Mouse (Mus musculus) embryonic fibroblast, embryonic 13.5 days (primary cell): ENCODE results near the gene Gm10188. TPM values are rescaled to one million over a fixed set of nuclear protein-coding genes. Genes with fewer than 3 reads are reported as not detected.
A peak's percentile ranks its signal among the peaks of the same experiment; 100 is the strongest.

Source experiments
- H3K27ac ChIP-seq: 2 replicates; pipeline ENCODE4 v1.5.1; 2012; ENCODE audit warnings: low read length, control low read depth, inconsistent platforms; ENCODE audit not compliant: insufficient read depth
- H3K4me1 ChIP-seq: 2 replicates; pipeline ENCODE4 v1.6.1; 2011; ENCODE audit warnings: low read length; ENCODE audit not compliant: control insufficient read depth, insufficient read depth
- H3K4me3 ChIP-seq: 2 replicates; pipeline ENCODE4 v1.5.1; 2011; ENCODE audit warnings: mild to moderate bottlenecking, control low read depth, low read length; ENCODE audit not compliant: insufficient read depth
- CTCF ChIP-seq: IDR thresholded peaks from 2 replicates; pipeline ENCODE4 v1.5.1; 2011; ENCODE audit warnings: mild to moderate bottlenecking, control low read depth, low read length, moderate library complexity, borderline replicate concordance; ENCODE audit not compliant: insufficient read depth
- POLR2A ChIP-seq: IDR thresholded peaks from 2 replicates; pipeline ENCODE4 v1.6.1; 2011; ENCODE audit warnings: low read depth, mild to moderate bottlenecking, control low read depth, low read length, moderate library complexity
- polyA plus RNA-seq: library from polyadenylated mRNA; stranded (reverse); fragments of >200 nt; gene quantifications from 2 replicates; pipeline ENCODE4 v1.2.4, GENCODE M21; 2011; ENCODE audit warnings: low read depth; ENCODE audit not compliant: missing spikeins, insufficient read length

Gm10188 gene
- polyA plus RNA-seq, 1 experiment, result not detected

DNA sequence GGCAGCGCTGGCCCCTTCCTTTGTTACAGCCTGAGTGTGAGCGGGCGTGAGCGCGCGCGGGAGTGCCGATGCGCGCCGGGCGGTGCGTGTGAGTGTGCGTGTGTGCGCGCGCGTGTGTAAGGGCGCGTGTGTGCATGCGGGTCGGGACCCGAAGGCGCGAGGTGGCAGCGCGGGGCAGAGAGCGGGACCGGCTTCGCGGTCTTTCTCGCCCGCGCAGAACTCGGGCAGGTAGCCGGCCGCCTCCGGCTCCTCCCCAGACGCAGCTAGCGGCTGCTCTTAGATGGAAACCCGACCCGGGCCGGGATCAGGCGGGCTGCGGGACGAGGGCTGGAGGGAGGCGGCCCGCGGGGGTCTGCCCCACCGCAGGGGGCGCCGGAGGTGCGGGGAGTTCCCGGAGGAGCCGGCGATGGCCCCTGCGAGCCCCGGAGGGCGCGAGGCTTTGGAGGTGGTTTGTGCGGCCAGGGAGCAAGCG is 38.9 kb downstream of the Gm10188 start:
- Histone ChIP-seq H3K4me1 (no peaks in the 10 kb centered on the region), H3K27ac (no peak overlapping the region), H3K4me3 (peak overlapping the region; percentile 31)
- no peak for TF ChIP-seq POLR2A
- TF ChIP-seq CTCF, result no peak

GRCm38 (mm10) chr1:132190040-132190513 is 39.5 kb downstream of the Gm10188 start:
- TF ChIP-seq CTCF (no peak), POLR2A (no peak)
- Histone ChIP-seq H3K4me1 (no peaks in the 10 kb centered on the region), H3K27ac (no peak overlapping the region), H3K4me3 (peak overlapping the region; percentile 33; the same call in 1 of the 2 replicates)

DNA sequence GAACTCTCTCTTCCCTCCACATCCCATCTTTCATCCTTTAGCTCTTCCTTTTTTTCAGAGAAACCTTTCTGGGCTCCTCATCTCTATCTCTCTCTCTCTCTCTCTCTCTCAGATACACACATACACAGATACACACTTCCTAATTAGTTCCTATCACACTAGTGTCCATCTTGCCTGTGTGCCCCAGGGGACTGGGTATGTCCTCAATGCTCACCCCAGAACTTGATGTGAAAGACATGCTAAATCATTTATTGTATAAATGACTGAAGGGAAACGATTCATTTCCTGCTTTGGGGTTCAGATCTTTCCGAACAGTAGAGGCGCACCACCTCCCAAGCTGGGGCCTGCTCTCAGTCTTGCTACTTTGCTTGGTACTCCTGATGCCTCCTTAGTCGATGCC is 40.3 kb downstream of the Gm10188 start:
- H3K4me3 ChIP-seq, result no peak overlapping the region
- no peaks in the 10 kb centered on the region for H3K4me1 ChIP-seq
- TF ChIP-seq CTCF (no peak), POLR2A (no peak)
- H3K27ac ChIP-seq, result no peak overlapping the region

DNA sequence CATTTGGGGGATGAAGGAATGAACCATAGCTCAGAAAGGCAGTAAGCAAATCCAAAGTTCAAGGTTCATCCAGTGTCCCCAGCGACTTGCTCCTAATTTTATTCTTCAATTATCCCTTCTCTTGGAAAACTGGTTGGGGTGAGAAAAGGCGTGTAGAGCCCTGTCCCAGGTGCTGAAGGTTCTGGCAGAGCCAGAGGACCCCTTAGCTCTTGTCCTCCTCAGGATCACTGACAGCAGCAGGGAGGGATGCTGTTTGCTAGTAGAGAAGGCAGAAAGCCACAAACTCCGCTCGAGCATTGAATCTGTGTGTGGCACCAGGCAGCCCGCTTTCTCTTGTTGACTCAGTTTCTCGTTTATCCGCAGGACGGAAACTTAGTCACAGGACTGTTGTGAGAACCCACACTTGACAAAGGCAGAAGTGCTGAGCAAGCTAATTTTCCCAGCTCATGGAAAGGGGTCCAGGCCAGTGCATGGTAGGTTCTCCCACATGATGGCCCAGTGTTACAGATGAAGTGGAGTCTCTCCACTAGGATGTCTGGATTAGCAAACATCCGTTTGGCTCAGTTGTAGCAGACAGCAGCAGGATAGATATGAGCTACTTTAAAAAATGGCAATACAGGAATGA is 41.0 kb downstream of the Gm10188 start:
- H3K27ac ChIP-seq, result no peak overlapping the region
- TF ChIP-seq CTCF, result no peak
- TF ChIP-seq POLR2A, result no peak
- H3K4me3 ChIP-seq, result no peak overlapping the region
- H3K4me1 ChIP-seq, result no peaks in the 10 kb centered on the region

GRCm38 (mm10) chr1:132186303-132186702 is 43.3 kb downstream of the Gm10188 start:
- TF ChIP-seq POLR2A, result no peak
- TF ChIP-seq CTCF, result no peak
- H3K4me3 ChIP-seq, result no peak overlapping the region
- H3K4me1 ChIP-seq, result no peaks in the 10 kb centered on the region
- no peak overlapping the region for H3K27ac ChIP-seq

Other genes with a start within 250 kb of the Gm10188 start
- 90.0 and 109 TPM in 2 replicates for gene Elk4, start 222.2 kb downstream of the Gm10188 start, polyA plus RNA-seq
- gene Mfsd4a, start 161.7 kb downstream of the Gm10188 start, polyA plus RNA-seq, result 0.25 and 0.67 TPM in 2 replicates
- 14.0 and 28.8 TPM in 2 replicates for gene Cdk18, start 90.1 kb downstream of the Gm10188 start, polyA plus RNA-seq
- not detected in 2 replicates for gene Lemd1, start 38.3 kb downstream of the Gm10188 start, polyA plus RNA-seq
- not detected in 2 replicates for gene AC124108.1, start 38.3 kb downstream of the Gm10188 start, polyA plus RNA-seq
- gene Klhdc8a, start 68.9 kb upstream of the Gm10188 start, polyA plus RNA-seq, result 10.5 and 16.1 TPM in 2 replicates
- 9.2 and 14.2 TPM in 2 replicates for gene Nuak2, start 86.4 kb upstream of the Gm10188 start, polyA plus RNA-seq
- 11.6 and 12.6 TPM in 2 replicates for gene Tmcc2, start 161.5 kb upstream of the Gm10188 start, polyA plus RNA-seq
- 18.0 and 23.3 TPM in 2 replicates for gene Dstyk, start 187.8 kb upstream of the Gm10188 start, polyA plus RNA-seq
- 37.4 and 39.2 TPM in 2 replicates for gene Rbbp5, start 247.6 kb upstream of the Gm10188 start, polyA plus RNA-seq